Mouse (Mus musculus): ENCODE measurements around the gene Ublcp1. TPM values are rescaled to one million over a fixed set of nuclear protein-coding genes. Genes with fewer than 3 reads are reported as not detected.

Ublcp1 gene
- 17.2 and 23.1 TPM in 2 replicates for polyA plus RNA-seq (2012; rRNA removed; ENCODE audit: low replicate concordance)

DNA sequence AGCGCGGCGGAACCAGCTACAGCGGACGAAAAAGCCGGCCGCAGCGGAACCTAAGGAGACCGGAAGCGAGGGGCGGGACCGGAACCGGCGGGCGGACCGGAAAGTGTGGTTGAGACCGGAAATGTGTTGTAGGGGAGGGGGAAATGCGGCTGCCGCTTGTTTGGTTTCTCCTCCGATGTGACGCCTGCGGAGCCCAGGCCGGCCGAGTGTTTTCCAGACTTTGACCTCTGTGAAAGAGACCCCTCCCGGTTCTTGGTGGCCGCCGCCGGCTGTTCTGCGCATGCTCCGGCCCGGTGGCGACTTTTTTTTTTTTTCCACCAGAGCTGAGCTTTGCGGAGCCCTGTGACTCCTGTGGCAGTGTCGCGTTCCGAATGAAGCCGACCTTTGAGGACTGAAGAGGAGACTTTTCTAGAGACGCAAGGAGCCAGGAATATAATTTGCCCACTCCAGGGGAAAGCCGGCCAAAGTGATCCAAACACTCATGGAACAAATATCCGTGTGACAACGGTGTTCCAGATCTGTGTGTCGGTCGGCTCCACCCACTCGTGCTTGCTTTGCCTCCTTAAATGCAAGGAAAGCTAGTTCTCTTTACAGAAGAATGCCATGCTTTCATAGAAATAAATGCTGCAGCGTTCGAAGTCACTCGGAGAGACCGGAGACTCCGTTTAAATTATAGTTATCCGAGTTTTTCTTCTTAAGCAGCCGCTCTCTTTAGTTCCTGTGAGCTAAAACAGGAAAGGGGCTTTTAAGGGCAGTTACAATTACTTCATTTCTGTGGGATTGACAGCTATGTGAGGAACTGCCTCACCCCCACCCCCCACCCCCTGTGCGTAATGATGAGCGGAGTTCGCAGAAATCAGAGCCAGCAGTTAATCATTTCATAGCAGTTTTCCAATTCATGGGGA, at the start of gene Ublcp1:
TSS of gene Ublcp1 (minus strand) at position 67 of the 905 bp plus-strand sequence.

GRCm38 (mm10) chr11:44518281-44519095, 48.2 kb upstream of the Ublcp1 start, which contains the start of gene Rnf145:
Rnf145 (plus strand) TSS chr11:44518964.

Other genes starting within 250 kb of the Ublcp1 start
- gene Il12b, start 70.4 kb downstream of the Ublcp1 start, polyA plus RNA-seq (2012; rRNA removed; ENCODE audit: low replicate concordance): 0.06 and 0.49 TPM in 2 replicates
- 55.0 and 83.6 TPM in 2 replicates for gene Rnf145, start 48.5 kb upstream of the Ublcp1 start, polyA plus RNA-seq (2012; rRNA removed; ENCODE audit: low replicate concordance)
- 47.2 and 96.9 TPM in 2 replicates for gene Ebf1, start 146.8 kb upstream of the Ublcp1 start, polyA plus RNA-seq (2012; rRNA removed; ENCODE audit: low replicate concordance)

All from subcutaneous adipose tissue, adult 2 months (tissue).